Mouse (Mus musculus) inflammation-experienced regulatory T-cells, adult 6 months (primary cell): ENCODE measurements around the gene Ap3m1. TPM values are rescaled to one million over a fixed set of nuclear protein-coding genes. Genes with fewer than 3 reads are reported as not detected.
"Not testable (repeated sequence)": the region's sequence is repeated elsewhere in the genome, so short reads cannot be mapped to it uniquely, and the experiment has no call there.

ENCODE experiments used
- ATAC-seq: one replicate; pipeline ENCODE4 v1.8.0; 2017
- polyA plus RNA-seq, 3 experiments: library from polyadenylated mRNA; unstranded; fragments of 100-300 nt; shearing (Covaris generic); gene quantifications; one replicate each; pipeline ENCODE4 v1.2.1; 2017

Ap3m1 gene
- 100 to 1,000 TPM in 1 of 3 experiments, 10 to 100 TPM in 2; 70.6 to 107 (median 81.6) TPM for polyA plus RNA-seq

DNA sequence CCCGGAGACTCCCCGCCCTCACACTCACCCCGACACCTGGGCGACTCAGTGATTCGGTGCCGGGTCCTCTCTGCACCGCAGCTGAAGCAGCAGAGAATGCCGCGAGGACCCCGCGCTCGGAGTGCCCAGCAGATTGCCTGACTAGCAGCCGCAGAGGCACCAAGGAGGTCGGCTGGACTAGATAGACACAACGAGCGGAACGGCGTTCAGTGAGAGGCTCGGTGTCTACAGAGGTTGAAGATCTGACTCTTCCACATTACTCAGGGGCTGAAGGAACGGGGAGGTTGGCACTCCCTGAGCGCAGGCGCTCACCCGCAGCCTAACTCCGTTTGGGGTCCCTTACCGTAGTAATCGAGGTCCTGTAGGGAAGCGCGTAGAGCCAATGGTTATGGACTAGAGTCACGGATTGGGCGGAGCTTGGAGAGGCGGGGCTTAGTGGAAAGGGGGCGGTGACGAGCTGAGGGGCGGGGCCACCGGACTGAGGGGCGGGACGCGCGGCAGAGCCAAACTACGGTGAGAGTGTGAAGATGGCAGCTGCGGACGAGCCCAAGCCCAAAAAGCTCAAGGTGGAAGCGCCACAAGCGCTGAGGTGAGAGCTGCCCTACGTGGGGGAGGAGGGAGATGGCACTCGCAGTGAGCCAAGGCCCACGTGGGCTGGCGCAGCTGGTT lies at the start of gene Ap3m1, which contains the start of gene Adk:
Ap3m1 (minus strand) TSS at position 397 of the 669 bp plus-strand sequence.
Adk (plus strand) TSS at position 463 of the 669 bp plus-strand sequence.
- ATAC-seq = peak; percentile 88

DNA sequence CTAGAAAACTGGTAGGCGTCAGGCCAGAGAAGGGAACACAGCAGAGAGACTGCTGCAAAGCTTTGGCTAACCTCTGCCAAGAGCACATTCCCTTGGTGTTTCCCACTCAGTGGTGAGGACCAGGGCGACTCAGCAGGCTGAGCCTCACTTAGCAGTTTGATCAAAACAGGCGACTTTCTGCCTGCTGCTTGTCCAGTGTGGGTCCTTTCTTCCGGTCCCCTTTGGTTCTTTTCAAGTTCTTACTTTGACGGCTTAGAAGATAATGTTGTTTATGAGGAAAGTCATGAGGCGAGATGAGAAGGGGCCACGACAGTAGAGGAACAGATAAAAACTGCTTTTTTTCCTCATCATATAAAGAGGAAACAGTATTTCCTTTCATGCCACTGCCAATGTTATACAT lies 49.3 kb upstream of the Ap3m1 start:
- ATAC-seq = peak; percentile 55

DNA sequence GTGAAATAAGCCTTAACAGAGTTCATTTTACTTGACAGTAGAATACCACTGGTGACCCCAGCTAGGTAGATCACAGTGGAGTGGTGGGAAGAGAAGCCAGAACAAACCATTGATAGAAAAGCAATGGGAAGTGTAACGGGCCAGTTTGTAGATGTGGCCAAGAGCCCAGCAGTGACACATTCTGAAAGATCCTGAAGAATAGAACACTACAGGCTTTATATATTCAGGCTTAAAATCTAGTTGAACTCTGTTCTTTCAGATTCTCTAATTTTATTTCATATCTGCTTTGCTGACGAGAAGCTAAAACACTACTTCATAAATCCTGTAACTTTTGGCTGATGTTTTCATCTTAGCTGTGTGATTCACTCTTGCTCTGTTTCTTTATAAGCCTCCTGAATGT lies 48.6 kb upstream of the Ap3m1 start:
- no peak for ATAC-seq

DNA sequence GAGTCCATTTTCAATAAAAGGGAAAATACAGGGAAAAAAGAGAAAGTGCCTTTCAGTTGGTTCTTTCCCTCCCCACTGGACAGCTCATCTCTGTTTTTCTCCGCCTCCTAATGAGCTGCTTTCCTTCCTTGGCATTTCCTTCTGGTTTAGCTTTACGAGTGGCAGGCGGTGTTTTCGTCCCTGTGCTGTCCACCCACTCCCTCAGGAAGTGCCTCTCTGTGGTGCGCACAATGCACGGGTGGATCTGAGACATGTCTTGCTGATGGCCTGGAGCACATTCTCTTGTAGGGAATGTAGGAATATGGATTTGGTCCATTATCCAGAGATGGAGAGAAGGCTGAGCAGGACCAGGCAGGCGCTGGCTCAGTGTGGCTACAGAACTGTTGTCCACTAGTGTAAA lies 47.1 kb upstream of the Ap3m1 start:
- ATAC-seq = no peak

DNA sequence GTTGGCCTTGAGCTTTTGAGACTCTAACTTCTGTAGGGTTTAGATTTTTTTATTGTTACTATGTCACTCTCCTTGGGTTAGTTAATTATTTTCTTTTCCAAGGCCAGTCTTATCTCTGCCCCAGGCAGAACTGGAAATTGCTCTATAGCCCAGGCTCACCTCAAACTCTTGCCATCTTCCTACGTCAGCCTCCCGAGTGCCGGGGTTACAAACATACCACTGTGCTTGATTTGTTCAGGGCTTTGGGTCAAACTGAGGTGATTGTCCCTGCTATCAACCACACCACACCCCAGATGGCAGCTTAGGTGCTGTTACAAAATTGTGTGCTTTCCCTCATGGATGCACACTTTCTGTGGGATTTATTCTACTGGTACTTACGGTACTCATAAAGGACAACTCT lies 44.4 kb upstream of the Ap3m1 start:
- no peak for ATAC-seq

DNA sequence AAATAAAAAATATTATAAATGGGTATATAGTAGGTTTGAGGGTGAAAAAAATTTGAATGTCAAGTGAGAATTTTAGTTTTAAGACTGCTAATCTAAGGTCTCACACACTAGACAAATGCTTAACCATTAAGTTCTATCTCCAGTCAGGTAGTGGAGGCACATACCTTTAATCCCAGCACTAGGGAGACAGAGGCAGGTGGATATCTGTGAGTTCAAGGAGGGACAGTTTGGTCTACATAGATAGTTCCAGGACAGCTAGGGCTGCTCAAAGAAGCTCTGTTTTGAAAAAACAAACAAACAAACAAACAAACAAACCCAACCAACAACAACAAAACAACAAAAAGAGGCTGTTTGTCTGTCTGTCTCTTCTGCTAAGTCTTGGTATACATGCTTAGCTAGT lies 44.0 kb upstream of the Ap3m1 start:
- no peak for ATAC-seq

DNA sequence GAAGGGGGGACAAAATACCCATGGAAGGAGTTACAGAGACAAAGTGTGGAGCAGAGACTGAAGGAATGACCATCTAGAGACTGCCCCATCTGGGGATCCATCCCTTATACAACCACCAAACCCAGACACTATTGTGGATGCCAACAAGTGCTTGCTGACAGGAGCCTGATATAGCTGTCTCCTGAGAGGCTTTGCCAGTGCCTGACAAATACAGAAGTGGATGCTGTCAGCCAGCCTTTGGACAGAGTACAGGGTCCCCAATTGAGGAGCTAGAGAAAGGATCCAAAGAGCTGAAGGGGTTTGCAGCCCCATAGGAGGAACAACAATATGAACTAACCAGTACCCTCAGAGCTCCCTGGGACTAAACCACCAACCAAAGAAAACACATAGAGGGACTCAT lies 41.9 kb upstream of the Ap3m1 start:
- not testable (repeated sequence) for ATAC-seq

DNA sequence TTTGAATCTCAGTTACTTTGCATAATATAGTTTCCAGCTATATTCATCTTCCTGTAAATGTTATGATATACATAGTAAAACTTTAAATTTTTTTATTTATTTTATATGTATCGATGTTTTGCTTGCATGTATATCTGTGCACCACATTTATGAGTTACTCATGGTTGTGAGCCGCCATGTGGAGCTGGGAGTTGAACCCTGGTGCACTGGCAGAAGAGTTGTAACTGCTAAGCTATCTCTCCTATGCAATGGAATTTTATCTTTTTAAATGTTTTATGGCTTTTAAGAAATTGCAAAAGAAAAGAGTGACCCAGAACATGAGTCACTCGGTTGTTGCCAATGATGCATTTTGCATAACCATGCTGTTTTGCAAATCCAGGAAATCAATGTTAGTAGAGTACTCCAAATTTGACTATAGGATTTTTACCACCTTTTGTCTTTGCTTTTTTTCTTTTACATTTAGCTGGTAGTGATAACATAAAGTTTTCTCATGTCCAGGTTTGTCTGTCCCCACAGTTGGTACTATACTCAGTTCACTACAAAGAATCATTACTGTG lies 38.7 kb upstream of the Ap3m1 start:
- no peak for ATAC-seq

DNA sequence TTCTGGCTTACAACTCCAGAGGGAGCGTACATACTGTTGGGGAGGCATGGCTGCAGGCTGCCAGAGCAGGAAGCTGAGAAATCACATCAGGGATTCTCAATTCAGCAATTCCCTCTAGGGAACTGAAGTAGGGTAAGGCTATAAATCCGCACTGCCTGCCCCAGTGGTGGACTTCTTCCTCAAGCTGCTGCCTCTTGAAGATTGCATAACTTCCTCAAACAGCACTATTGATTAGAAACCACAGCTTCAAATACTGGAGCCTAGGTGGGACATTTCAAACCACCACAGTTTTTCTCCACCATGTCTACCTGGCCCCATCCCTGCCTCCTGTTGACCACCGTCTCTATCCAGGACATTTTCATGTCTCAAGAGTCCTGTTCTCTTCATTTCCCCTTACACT lies 38.1 kb upstream of the Ap3m1 start:
- no peak for ATAC-seq

DNA sequence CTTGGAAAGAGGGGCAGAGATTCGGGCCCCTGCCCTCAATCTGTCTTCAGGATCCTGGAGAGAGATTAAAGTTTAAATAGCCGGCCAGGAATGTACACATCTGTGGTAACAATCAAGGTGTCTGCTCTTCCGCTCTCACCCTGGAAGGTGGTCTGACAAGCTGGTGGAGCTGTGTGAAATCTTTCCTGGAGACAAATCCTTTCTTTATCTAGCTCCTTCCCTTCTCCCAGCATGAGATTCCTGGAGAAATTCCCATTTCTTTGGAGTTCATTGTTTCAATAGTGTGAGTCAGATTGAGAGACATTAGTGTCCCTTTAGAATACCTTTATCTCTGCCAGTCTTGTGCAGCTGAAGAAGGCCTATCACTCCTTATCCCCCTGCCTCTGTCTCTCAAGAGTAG lies 36.4 kb upstream of the Ap3m1 start:
- no peak for ATAC-seq

DNA sequence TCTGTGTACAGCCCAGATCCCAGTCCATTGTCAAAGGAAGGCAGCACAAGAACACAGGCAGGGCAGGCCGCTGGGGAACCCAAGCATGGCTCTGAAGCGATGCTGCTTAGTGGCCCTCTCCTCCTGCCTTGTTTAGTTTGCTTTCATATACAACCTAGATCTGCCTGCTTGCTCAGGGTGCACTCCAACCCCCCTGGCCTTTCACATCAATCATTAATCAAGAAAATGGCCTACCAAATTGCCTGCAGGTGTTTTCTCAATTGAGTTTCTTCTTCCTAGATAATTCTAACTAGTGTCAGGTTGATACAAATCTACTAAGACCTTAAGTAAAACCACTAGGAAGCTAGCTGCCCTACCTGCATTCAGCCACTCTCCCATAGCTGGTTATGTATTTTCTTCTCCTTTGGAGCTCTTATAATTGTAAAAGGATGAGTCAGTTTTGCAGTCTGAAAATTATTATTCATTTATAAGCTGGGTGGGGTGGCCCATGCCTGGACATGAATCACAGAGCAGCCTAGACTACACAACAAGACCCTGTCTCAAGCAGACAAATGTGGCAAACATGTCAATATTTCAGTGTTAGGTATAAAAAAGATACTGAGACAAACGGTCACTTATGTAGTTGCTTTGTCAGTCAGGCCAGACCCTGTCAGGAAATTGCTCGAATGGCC lies 35.2 kb upstream of the Ap3m1 start:
- ATAC-seq = no peak

DNA sequence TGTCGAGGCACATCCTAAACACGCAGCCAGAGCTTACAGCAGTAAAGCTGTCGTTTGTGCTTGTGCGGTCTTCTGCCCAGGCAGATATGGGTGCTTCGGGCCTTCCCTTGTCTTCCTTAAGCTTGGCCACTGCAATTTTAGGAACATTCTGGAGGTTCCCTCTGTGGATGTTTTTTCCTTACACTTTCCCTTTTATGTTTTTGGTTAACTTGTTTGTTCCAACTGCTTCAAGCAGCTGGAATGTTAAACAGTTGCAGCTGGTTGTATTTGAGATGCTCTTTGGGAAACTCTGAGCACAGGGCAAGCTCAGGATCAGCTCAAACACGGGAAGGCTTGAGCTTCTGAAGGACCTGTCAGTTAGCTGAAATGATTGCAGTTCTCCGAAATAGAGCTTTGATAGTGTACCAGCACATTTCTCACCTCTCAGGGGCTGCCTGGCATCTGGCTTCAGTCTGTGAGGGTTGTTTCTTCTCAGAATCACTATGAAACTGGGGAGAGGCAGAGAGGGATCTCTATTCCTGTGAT lies 34.6 kb upstream of the Ap3m1 start:
- no peak for ATAC-seq

DNA sequence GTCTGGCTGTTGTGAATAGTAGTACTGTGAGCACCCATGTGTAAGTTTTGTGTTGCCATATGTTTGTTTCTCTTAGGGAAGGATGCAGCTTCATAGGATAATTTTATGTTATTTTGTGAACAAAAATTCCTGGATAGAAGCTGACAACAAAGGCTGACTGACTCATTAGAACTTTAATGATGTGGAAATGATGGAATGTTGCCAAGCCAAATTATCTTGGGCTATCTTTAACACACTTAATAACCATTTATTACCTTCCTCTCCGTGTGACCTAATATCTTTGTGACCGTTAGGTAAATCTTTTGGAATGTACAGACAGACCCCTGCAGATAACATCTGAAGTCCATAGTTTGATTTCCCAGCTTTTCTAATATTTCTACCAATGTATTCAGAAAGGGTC lies 33.8 kb upstream of the Ap3m1 start:
- no peak for ATAC-seq

DNA sequence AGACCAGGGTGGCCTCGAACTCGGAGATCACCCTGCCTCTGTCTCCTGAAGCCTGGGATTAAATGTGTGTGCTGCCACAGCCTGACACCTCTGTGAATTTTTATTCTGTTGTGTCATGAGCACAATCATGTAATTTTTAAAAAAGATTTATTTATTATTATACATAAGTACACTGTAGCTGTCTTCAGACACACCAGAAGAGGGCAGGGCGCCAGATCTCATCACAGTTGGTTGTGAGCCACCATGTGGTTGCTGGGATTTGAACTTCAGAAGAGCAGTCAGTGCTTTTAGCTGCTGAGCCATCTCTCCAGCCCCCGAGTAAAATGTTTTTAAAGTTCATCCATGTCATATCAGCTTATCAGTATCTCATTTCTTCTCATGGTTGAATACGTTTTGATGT lies 33.4 kb upstream of the Ap3m1 start:
- ATAC-seq = no peak

DNA sequence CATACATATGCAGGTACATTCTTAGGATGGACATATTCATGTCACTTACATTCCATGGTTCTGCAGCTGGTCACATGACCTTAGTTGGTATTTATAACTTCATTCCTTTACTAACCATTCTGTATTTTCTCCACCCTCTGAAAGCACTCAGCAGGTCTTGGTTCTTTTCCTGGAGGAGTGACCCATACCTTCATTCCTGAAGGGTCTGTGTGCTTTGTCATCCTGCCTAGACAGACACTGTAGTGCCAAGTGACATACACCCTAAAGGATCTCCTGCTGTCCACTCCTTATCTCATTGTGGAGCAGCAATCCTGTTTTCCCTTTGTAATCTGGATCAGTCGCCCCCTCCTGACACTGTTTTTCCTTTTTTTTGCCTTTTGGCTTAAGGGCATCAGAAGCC lies 30.5 kb upstream of the Ap3m1 start:
- ATAC-seq = no peak

DNA sequence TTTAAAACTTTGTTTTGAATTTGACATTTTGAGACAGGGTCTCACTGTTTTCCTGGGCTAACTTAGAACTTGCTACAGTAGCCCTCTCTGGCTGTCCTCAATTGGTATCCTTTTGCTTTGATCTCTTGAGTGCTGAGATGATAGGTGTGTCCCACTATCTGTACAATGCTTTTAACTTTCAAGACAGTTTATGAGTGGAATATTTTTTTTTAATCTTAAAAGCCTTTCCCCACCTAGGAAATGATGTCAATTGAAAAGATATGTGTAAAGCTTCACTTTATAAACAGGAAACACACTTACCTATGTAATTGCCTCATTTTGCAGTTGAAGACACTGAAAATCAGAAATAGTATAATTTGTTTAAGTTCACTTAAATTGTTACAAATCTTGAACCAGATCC lies 26.2 kb upstream of the Ap3m1 start:
- ATAC-seq = peak; percentile 46

DNA sequence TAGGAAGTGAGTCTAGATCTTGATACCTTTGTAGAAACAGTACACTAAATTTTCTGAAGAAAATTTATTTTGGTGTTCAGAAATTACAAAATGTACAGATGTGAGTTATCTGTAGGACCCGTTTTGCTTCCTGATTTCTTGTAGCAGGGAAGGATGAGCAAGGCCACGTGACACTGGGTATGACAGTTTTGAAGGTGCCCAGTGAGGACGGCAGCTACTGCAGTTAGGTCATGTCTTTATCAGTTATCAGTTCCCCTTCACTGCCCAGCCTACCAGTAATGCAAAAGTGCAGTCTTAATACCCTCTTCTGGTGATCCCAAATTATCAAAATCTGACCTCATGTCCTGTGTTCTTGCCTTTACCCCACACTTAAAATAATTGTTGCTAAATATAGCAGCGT lies 25.6 kb upstream of the Ap3m1 start:
- no peak for ATAC-seq

DNA sequence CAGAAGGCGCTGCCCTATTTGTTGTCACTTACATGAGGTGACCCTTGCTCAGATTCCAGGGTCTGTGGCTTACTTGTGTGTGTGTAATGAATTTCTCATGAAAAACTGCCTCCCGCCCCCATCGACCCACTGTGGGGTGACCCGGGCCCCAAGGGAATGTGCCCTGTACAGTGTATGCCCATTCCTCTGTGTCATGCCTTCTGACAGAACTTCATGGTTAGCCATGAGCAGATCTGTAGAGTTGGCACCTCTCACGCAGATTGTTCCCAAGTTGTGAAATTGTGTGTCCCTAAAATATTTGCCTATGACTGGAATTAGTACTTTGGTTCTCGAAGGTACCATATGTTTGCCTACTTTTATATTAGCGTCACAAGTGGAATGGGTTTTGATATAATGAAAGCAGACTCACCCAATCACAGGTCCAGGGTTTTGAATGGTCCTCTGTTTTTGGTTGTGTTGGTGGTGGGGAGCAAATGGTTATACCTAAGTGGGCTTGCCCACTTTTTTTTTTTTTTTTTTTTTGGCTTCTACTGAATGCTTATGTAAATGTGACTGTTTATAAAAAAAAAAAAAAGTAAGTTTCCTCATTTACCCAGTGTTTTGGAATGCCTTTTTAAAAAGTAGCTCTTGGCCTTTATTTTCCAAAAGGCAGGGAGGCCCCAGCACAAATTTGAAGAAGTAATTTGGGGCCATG lies 24.3 kb upstream of the Ap3m1 start:
- ATAC-seq = no peak

DNA sequence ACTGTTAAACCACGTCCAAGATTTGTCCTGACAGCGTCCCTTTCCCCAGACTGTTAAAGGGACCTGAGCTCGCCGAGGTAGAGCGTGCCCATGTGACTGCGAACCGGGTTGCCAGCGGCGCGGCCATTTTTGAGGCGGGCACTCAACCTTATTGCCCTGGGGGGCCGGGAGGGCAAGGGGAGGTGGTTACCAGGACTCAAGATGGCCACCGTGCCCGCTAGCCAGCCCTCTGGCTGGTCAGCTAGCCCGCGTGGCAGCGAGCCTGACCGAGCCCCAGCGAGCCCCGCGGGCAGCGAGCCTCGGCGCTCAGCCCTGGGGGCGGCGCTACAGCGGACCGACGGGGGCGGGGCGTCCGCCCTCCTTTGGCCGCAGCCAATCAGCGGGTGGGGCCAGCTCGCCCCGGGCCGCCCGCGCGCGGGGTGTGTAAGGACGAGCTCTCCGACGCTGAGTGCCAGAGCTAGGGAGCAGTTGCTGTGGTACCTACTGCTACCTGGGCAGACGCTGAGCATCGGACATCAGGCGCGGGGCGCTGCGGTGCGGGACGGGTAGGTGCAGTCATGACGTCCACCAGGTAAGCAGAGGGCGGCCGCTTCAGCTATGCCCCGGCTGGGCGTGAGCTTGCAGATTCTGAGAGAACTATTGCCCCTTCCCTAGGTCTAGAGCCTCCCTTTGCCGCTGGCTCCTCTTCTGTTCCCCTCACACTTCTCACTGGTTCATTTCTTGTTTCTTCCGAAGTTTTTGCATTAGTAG lies 23.6 kb upstream of the Ap3m1 start:
- ATAC-seq = peak; percentile 84

DNA sequence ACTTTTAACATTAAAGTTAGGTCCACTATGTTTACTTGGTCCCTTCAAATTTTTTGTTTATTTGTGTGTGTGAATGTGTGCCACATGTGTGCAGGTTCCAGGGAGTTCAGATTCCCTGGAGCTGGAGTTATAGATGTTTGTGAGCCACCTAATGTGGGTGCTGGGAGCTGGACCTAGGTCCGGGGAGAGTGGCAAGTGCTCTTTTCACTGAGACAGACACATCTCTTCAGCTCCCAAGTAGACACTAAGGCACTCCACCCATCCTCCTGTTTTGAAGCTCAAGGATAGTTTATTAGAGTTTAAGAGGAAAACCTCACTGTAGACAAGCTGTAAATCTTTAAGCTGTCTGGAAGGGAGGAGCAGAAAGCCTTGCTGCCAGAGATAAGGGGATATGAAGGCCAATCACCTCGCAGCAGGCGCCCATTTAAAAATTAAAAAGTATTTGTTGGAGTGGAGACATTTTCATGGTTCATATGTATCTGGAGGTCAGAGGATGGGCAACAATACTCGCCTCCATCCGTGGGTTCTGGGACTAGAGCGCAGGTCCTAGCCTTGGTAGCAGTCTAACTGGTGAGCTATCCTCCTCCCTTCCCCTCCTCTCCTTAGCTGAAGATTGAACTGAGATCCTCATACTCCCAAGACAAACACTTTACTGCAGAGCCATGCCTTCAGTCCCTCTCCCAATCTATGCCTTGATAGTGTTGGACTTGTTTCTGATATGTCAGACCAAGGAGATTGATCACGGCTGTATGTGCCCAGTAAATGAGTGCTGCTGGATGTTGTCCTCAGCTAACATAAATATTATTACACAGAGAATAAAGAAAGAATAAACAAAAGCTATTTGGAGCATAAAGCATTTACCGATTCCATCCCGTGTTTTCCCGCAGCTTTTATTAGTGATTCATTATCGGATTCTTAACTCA lies 22.4 kb upstream of the Ap3m1 start:
- no peak for ATAC-seq

DNA sequence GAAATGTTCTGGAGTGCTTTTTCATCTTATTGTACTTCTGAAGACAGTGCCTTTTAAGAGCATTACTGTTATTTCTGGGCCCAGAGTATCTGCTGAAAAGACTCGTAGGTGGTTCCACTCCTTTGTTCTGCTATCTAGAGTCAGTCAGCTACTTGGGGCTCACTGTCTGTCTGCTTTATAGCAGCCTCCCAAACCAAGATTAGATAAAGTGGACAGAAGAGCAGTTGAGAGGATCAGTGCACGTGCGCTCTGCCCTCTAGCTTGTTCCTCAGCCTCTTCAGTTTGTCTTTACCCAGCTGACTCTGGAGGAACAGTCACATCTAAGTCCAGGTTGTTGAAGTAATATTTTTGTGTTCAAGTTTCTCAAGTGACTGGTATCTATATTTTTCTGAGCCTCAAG lies 21.7 kb upstream of the Ap3m1 start:
- no peak for ATAC-seq
